Mouse (Mus musculus) embryonic fibroblast, embryonic 13.5 days (primary cell): ENCODE measurements at regions not wholly inside any gene's neighbourhood (a gene's known extent, or its start where the extent isn't known, plus 50 kb on each side); places are given as distances from the start of the nearest gene placed in this dataset.

Source experiments
- CTCF ChIP-seq: IDR thresholded peaks from 2 replicates; pipeline ENCODE4 v1.5.1; 2011; ENCODE audit warnings: mild to moderate bottlenecking, control low read depth, low read length, moderate library complexity, borderline replicate concordance; ENCODE audit not compliant: insufficient read depth
- POLR2A ChIP-seq: IDR thresholded peaks from 2 replicates; pipeline ENCODE4 v1.6.1; 2011; ENCODE audit warnings: low read depth, mild to moderate bottlenecking, control low read depth, low read length, moderate library complexity

DNA sequence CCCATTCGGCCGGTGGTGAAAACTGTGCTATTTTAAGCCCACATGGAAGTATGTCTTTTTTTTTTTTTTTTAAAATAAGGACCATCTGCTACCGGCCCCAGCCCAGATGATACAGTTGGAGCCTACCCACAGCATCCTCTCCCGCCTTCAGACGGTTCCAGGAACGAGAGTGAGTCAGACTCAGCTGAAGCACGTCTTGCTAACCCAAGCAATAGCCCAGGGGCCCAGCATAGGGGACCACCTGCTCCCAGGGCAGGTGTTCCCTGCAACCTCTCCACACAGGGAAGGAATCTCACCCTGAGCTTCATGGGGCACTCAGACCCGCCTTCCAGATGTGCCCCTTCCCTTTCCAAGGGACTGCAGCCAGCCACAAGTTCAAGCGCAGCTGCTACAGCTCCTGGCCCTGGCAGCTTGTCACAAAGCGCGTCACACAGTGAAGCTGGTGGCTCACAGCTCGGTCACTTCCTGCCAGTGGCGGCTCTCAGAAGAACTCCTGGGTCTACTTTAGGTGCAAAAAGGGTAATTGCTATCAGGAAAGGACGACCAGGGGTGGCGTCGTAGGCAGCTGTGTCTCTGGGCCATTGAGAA lies 92.3 kb upstream of the Id2 start:
- TF ChIP-seq POLR2A: no peak
- TF ChIP-seq CTCF: no peak
